Comparison of ENCODE assay signal across 8 mouse cellular contexts in genomic region chr1:133134071-133134470, GRCm38 (mm10). TPM values are rescaled to one million over a fixed set of nuclear protein-coding genes. Genes with fewer than 3 reads are reported as not detected.
DNase-seq lines count a peak whose midpoint lies in the region; ATAC-seq and TF ChIP-seq lines count a peak whose summit lies in the region.

No protein-coding gene starts in this region.

- H3K4me2 ChIP-seq in lung, embryonic 15.5 days = peak overlapping the region; percentile 89
- H3K4me2 ChIP-seq in forebrain, embryonic 12.5 days = peak overlapping the region; percentile 99
- H3K4me2 ChIP-seq in kidney, embryonic 14.5 days (replicated peaks; ENCODE audit: low read depth, low read length) = peak overlapping the region; percentile 97
- peak overlapping the region; percentile 97 for H3K4me2 ChIP-seq in midbrain, postnatal 0 days (ENCODE audit: low read depth, low read length, poor library complexity, severe bottlenecking)

- H3K9me3 ChIP-seq in lung, embryonic 15.5 days = no peaks in the 10 kb centered on the region
- no peaks in the 10 kb centered on the region for H3K9me3 ChIP-seq in forebrain, embryonic 12.5 days
- no peaks in the 10 kb centered on the region for H3K9me3 ChIP-seq in kidney, embryonic 14.5 days (ENCODE audit: control insufficient read depth, low read length)
- H3K9me3 ChIP-seq in midbrain, postnatal 0 days (ENCODE audit: low read length) = no peaks in the 10 kb centered on the region

- DNase-seq in lung, adult 18-20 months = no peak
- no peak for DNase-seq in midbrain, postnatal 0 days (ENCODE audit: low spot score)
- DNase-seq in ovary, adult 18-20 months (ENCODE audit: low spot score) = no peak
- DNase-seq in lung, postnatal 14 days = no peak
- DNase-seq in right cerebral cortex, postnatal 25 days = no peak

- H3K9ac ChIP-seq in lung, embryonic 15.5 days = peak overlapping the region; percentile 94
- peak overlapping the region; percentile 97 for H3K9ac ChIP-seq in forebrain, embryonic 12.5 days
- peak overlapping the region; percentile 97 for H3K9ac ChIP-seq in kidney, embryonic 14.5 days (ENCODE audit: low read depth, low read length)
- 0 out of 2 replicates have a peak overlapping the region, but pooled peaks have one; percentile 79 for H3K9ac ChIP-seq in midbrain, postnatal 0 days (replicated peaks; ENCODE audit: low read length, poor library complexity, severe bottlenecking)

- no peak for ATAC-seq in lung, embryonic 15.5 days (ENCODE audit: borderline replicate concordance, extremely low read depth, low FRiP score, low TSS enrichment)
- no peak for ATAC-seq in forebrain, embryonic 12.5 days (ENCODE audit: low FRiP score)
- no peak for ATAC-seq in kidney, embryonic 14.5 days (ENCODE audit: low FRiP score, low TSS enrichment)
- no peak for ATAC-seq in midbrain, postnatal 0 days (ENCODE audit: low FRiP score)

- no peak overlapping the region for H3K27ac ChIP-seq in lung, embryonic 15.5 days
- H3K27ac ChIP-seq in forebrain, embryonic 12.5 days = no peak overlapping the region
- no peak overlapping the region for H3K27ac ChIP-seq in kidney, embryonic 14.5 days (ENCODE audit: low read depth, low read length)
- no peak overlapping the region for H3K27ac ChIP-seq in midbrain, postnatal 0 days (ENCODE audit: low read depth, low read length)

- peak overlapping the region; percentile 77 for H3K4me3 ChIP-seq in lung, embryonic 15.5 days
- H3K4me3 ChIP-seq in forebrain, embryonic 12.5 days (replicated peaks) = peak overlapping the region; percentile 95
- peak overlapping the region; percentile 96 for H3K4me3 ChIP-seq in kidney, embryonic 14.5 days (ENCODE audit: low read length)
- H3K4me3 ChIP-seq in midbrain, postnatal 0 days (ENCODE audit: low read depth, low read length) = peak overlapping the region; percentile 72

- peaks cover 30% of the 10 kb centered on the region for H3K36me3 ChIP-seq in lung, embryonic 15.5 days
- H3K36me3 ChIP-seq in forebrain, embryonic 12.5 days (replicated peaks) = peaks cover 33% of the 10 kb centered on the region
- H3K36me3 ChIP-seq in kidney, embryonic 14.5 days (ENCODE audit: control insufficient read depth, insufficient read depth, low read length) = peaks cover 39% of the 10 kb centered on the region
- H3K36me3 ChIP-seq in midbrain, postnatal 0 days (ENCODE audit: insufficient read depth, low read length) = peaks cover 19% of the 10 kb centered on the region

- peaks cover 19% of the 10 kb centered on the region for H3K4me1 ChIP-seq in lung, embryonic 15.5 days
- peaks cover 57% of the 10 kb centered on the region for H3K4me1 ChIP-seq in forebrain, embryonic 12.5 days
- H3K4me1 ChIP-seq in kidney, embryonic 14.5 days (ENCODE audit: control insufficient read depth, insufficient read depth, low read length) = peaks cover 19% of the 10 kb centered on the region
- peaks cover 4% of the 10 kb centered on the region; the same call in 1 of the 2 replicates for H3K4me1 ChIP-seq in midbrain, postnatal 0 days (ENCODE audit: insufficient read depth, low read length)

- H3K27me3 ChIP-seq in lung, embryonic 15.5 days = no peaks in the 10 kb centered on the region
- H3K27me3 ChIP-seq in forebrain, embryonic 12.5 days = no peaks in the 10 kb centered on the region
- H3K27me3 ChIP-seq in kidney, embryonic 14.5 days (ENCODE audit: control insufficient read depth, insufficient read depth, low read length) = no peaks in the 10 kb centered on the region
- no peaks in the 10 kb centered on the region for H3K27me3 ChIP-seq in midbrain, postnatal 0 days (ENCODE audit: insufficient read depth, low read length)

- TF ChIP-seq CTCF in midbrain, postnatal 0 days (IDR thresholded peaks at IDR 0.05) = no peak

- WGBS in lung, embryonic 15.5 days = 6% methylated on average over 4 of the region's 4 CpGs
- WGBS in forebrain, embryonic 12.5 days = 46% methylated on average over 4 of the region's 4 CpGs
- 7% methylated on average over 4 of the region's 4 CpGs for WGBS in kidney, embryonic 14.5 days
- 14% methylated on average over 4 of the region's 4 CpGs for WGBS in midbrain, postnatal 0 days

RNA-seq across cellular contexts. Expression of gene Ppp1r15b, which starts 3.1 kb away (rescaled TPM):
- 38.0 and 39.2 TPM in 2 replicates for polyA plus RNA-seq in lung, embryonic 15.5 days (2015; fragmentation: Nextera tagmentation; extraction: Ambion mirVana)
- polyA plus RNA-seq in forebrain, embryonic 12.5 days (2016; fragmentation: Nextera tagmentation; extraction: Ambion mirVana) = 58.3 and 63.5 TPM in 2 replicates
- 17.9 and 49.4 TPM in 2 replicates for polyA plus RNA-seq in kidney, embryonic 14.5 days (2014; fragmentation: Nextera tagmentation; extraction: Ambion mirVana)
- 42.3 and 45.3 TPM in 2 replicates for total RNA-seq in midbrain, postnatal 0 days (2014; rRNA removed)
- 16.9 and 17.5 TPM in 2 replicates for polyA plus RNA-seq in midbrain, postnatal 0 days (2015; fragmentation: Nextera tagmentation; extraction: Ambion mirVana)

RNA-seq across cellular contexts. Expression of gene Plekha6, which starts 29.9 kb away (rescaled TPM):
- polyA plus RNA-seq in lung, embryonic 15.5 days (2015; fragmentation: Nextera tagmentation; extraction: Ambion mirVana) = 6.9 and 7.6 TPM in 2 replicates
- 20.3 and 20.6 TPM in 2 replicates for polyA plus RNA-seq in forebrain, embryonic 12.5 days (2016; fragmentation: Nextera tagmentation; extraction: Ambion mirVana)
- 3.3 and 6.1 TPM in 2 replicates for polyA plus RNA-seq in kidney, embryonic 14.5 days (2014; fragmentation: Nextera tagmentation; extraction: Ambion mirVana)
- 49.3 and 52.2 TPM in 2 replicates for total RNA-seq in midbrain, postnatal 0 days (2014; rRNA removed)
- polyA plus RNA-seq in midbrain, postnatal 0 days (2015; fragmentation: Nextera tagmentation; extraction: Ambion mirVana) = 9.4 and 11.9 TPM in 2 replicates
